Mouse (Mus musculus): ENCODE data around the gene Stmn3.

- TF ChIP-seq CTCF (IDR thresholded peaks at IDR 0.05; ENCODE audit: low read depth) = no peak
- TF ChIP-seq EP300 (optimal IDR thresholded peaks at IDR 0.05) = no peak
These were observed 36.4 kb downstream of the Stmn3 start for GRCm38 (mm10) chr2:181277866-181278265.
